Mouse (Mus musculus): Measurements from ENCODE around the gene 4931428F04Rik. TPM values are rescaled to one million over a fixed set of nuclear protein-coding genes. Genes with fewer than 3 reads are reported as not detected.

The 4931428F04Rik gene
- polyA plus RNA-seq, 1 experiment from 2014 or later, result 146 TPM

MicroRNA genes within 50 kb of the gene (microRNA counts, 519-probe panel; counts per million panel counts)
- 2,751 counts per million, percentile 52 among the panel's probes with 10 or more counts for microRNA mmu-miR-328

Small RNA genes lying within 50 kb of the gene (microRNA-seq; reads per million reads assigned to microRNA genes)
- gene Gm27320 (not detected), gene Mir328 (305 reads per million, percentile 65 among the genes with 10 or more reads in this experiment)

Other genes with a start within 250 kb of the 4931428F04Rik start
- gene Ces3a, start 241.3 kb downstream of the 4931428F04Rik start, polyA plus RNA-seq (2015; fragmentation: Nextera tagmentation; extraction: Ambion mirVana), result not detected in 2 replicates
- not detected in 2 replicates for gene Ces3b, start 206.1 kb downstream of the 4931428F04Rik start, polyA plus RNA-seq (2015; fragmentation: Nextera tagmentation; extraction: Ambion mirVana)
- 0.13 TPM in 1 of 2 replicates, not detected in the other for gene Ces4a, start 158.1 kb downstream of the 4931428F04Rik start, polyA plus RNA-seq (2015; fragmentation: Nextera tagmentation; extraction: Ambion mirVana)
- 28.8 and 29.0 TPM in 2 replicates for gene Cbfb, start 119.2 kb downstream of the 4931428F04Rik start, polyA plus RNA-seq (2015; fragmentation: Nextera tagmentation; extraction: Ambion mirVana)
- gene D230025D16Rik, start 64.7 kb downstream of the 4931428F04Rik start, polyA plus RNA-seq (2015; fragmentation: Nextera tagmentation; extraction: Ambion mirVana), result 28.5 and 29.2 TPM in 2 replicates
- gene B3gnt9, start 34.7 kb downstream of the 4931428F04Rik start, polyA plus RNA-seq (2015; fragmentation: Nextera tagmentation; extraction: Ambion mirVana), result 9.9 TPM in 2 replicates
- gene Tradd, start 25.3 kb downstream of the 4931428F04Rik start, polyA plus RNA-seq (2015; fragmentation: Nextera tagmentation; extraction: Ambion mirVana), result 18.3 and 19.3 TPM in 2 replicates
- 1.3 and 1.6 TPM in 2 replicates for gene Fbxl8, start 25.2 kb downstream of the 4931428F04Rik start, polyA plus RNA-seq (2015; fragmentation: Nextera tagmentation; extraction: Ambion mirVana)
- 0.54 and 0.76 TPM in 2 replicates for gene Hsf4, start 20.1 kb downstream of the 4931428F04Rik start, polyA plus RNA-seq (2015; fragmentation: Nextera tagmentation; extraction: Ambion mirVana)
- 5.2 and 5.7 TPM in 2 replicates for gene Nol3, start 13.7 kb downstream of the 4931428F04Rik start, polyA plus RNA-seq (2015; fragmentation: Nextera tagmentation; extraction: Ambion mirVana)
- 11.6 and 14.2 TPM in 2 replicates for gene Exoc3l, start 6.2 kb upstream of the 4931428F04Rik start, polyA plus RNA-seq (2015; fragmentation: Nextera tagmentation; extraction: Ambion mirVana)
- 44.0 and 51.0 TPM in 2 replicates for gene E2f4, start 7.8 kb upstream of the 4931428F04Rik start, polyA plus RNA-seq (2015; fragmentation: Nextera tagmentation; extraction: Ambion mirVana)
- gene Elmo3, start 15.7 kb upstream of the 4931428F04Rik start, polyA plus RNA-seq (2015; fragmentation: Nextera tagmentation; extraction: Ambion mirVana), result 1.3 and 1.5 TPM in 2 replicates
- gene Lrrc29, start 36.4 kb upstream of the 4931428F04Rik start, polyA plus RNA-seq (2015; fragmentation: Nextera tagmentation; extraction: Ambion mirVana), result 0.80 and 0.85 TPM in 2 replicates
- 132 and 143 TPM in 2 replicates for gene Tmem208, start 36.5 kb upstream of the 4931428F04Rik start, polyA plus RNA-seq (2015; fragmentation: Nextera tagmentation; extraction: Ambion mirVana)
- gene Fhod1, start 58.1 kb upstream of the 4931428F04Rik start, polyA plus RNA-seq (2015; fragmentation: Nextera tagmentation; extraction: Ambion mirVana), result 0.69 and 0.87 TPM in 2 replicates
- 11.8 and 13.8 TPM in 2 replicates for gene Slc9a5, start 59.0 kb upstream of the 4931428F04Rik start, polyA plus RNA-seq (2015; fragmentation: Nextera tagmentation; extraction: Ambion mirVana)
- gene Plekhg4, start 83.4 kb upstream of the 4931428F04Rik start, polyA plus RNA-seq (2015; fragmentation: Nextera tagmentation; extraction: Ambion mirVana), result 2.2 and 2.8 TPM in 2 replicates
- not detected in 2 replicates for gene Kctd19, start 123.6 kb upstream of the 4931428F04Rik start, polyA plus RNA-seq (2015; fragmentation: Nextera tagmentation; extraction: Ambion mirVana)
- 0.75 and 1.3 TPM in 2 replicates for gene Lrrc36, start 123.7 kb upstream of the 4931428F04Rik start, polyA plus RNA-seq (2015; fragmentation: Nextera tagmentation; extraction: Ambion mirVana)
- 197 and 207 TPM in 2 replicates for gene Tppp3, start 181.7 kb upstream of the 4931428F04Rik start, polyA plus RNA-seq (2015; fragmentation: Nextera tagmentation; extraction: Ambion mirVana)
- 39.8 and 41.9 TPM in 2 replicates for gene Zdhhc1, start 207.0 kb upstream of the 4931428F04Rik start, polyA plus RNA-seq (2015; fragmentation: Nextera tagmentation; extraction: Ambion mirVana)
- 7.2 and 9.7 TPM in 2 replicates for gene Hsd11b2, start 228.9 kb upstream of the 4931428F04Rik start, polyA plus RNA-seq (2015; fragmentation: Nextera tagmentation; extraction: Ambion mirVana)

All from hindbrain, embryonic 15.5 days (tissue).